Mouse (Mus musculus): ENCODE data around the gene Cdh9.

Gene Cdh9

GRCm38 (mm10) chr15:16728470-16729011, at the start of gene Cdh9:
Cdh9 (plus strand) TSS chr15:16728756.
- peak; percentile 79 for DNase-seq (ENCODE audit: low read depth, low spot score)

- peak; percentile 3 for DNase-seq (ENCODE audit: low read depth, low spot score)
Observed at GRCm38 (mm10) chr15:16679096-16679495, 49.5 kb upstream of the Cdh9 start.

GRCm38 (mm10) chr15:16699821-16700220, 28.7 kb upstream of the Cdh9 start:
- DNase-seq (ENCODE audit: low read depth, low spot score), result no peak

GRCm38 (mm10) chr15:16702340-16702739, 26.2 kb upstream of the Cdh9 start:
- no peak for DNase-seq (ENCODE audit: low read depth, low spot score)

- DNase-seq (ENCODE audit: low read depth, low spot score), result no peak
Observed at GRCm38 (mm10) chr15:16739088-16739487, 10.5 kb downstream of the Cdh9 start.

GRCm38 (mm10) chr15:16746672-16747071, 18.1 kb downstream of the Cdh9 start:
- DNase-seq (ENCODE audit: low read depth, low spot score), result no peak

- peak; percentile 85 for DNase-seq (ENCODE audit: low read depth, low spot score)
Observed at GRCm38 (mm10) chr15:16763252-16763651, 34.7 kb downstream of the Cdh9 start.

- no peak for DNase-seq (ENCODE audit: low read depth, low spot score)
Observed at GRCm38 (mm10) chr15:16784575-16784974, 56.0 kb downstream of the Cdh9 start.

- DNase-seq (ENCODE audit: low read depth, low spot score), result peak; percentile 59
Observed at GRCm38 (mm10) chr15:16792857-16793256, 64.3 kb downstream of the Cdh9 start.

- DNase-seq (ENCODE audit: low read depth, low spot score), result no peak
Observed at GRCm38 (mm10) chr15:16801302-16801701, 72.7 kb downstream of the Cdh9 start.

GRCm38 (mm10) chr15:16810787-16811186, 82.2 kb downstream of the Cdh9 start:
- DNase-seq (ENCODE audit: low read depth, low spot score), result peak; percentile 15

- DNase-seq (ENCODE audit: low read depth, low spot score), result no peak
Observed at GRCm38 (mm10) chr15:16814035-16814434, 85.5 kb downstream of the Cdh9 start.

- no peak for DNase-seq (ENCODE audit: low read depth, low spot score)
Observed at GRCm38 (mm10) chr15:16834761-16835160, 106.2 kb downstream of the Cdh9 start.

- DNase-seq (ENCODE audit: low read depth, low spot score), result no peak
Observed at GRCm38 (mm10) chr15:16882542-16882941, 154.0 kb downstream of the Cdh9 start.

- no peak for DNase-seq (ENCODE audit: low read depth, low spot score)
Observed at GRCm38 (mm10) chr15:16896674-16897073, 168.1 kb downstream of the Cdh9 start.
